Mouse (Mus musculus) olfactory bulb, adult 2 months (tissue): ENCODE measurements around the gene Tspan31. TPM values are rescaled to one million over a fixed set of nuclear protein-coding genes. Genes with fewer than 3 reads are reported as not detected.

Experiments used
- H3K27ac ChIP-seq: fragments of 200-500 bp; 2 replicates; pipeline ENCODE4 v1.5.1; 2012; ENCODE audit warnings: low read depth, low read length; ENCODE audit not compliant: insufficient read depth
- H3K4me1 ChIP-seq: fragments of 200-500 bp; 2 replicates; pipeline ENCODE4 v1.6.1; 2012; ENCODE audit warnings: low read length; ENCODE audit not compliant: control insufficient read depth, insufficient read depth
- H3K4me3 ChIP-seq: fragments of 200-500 bp; 2 replicates; pipeline ENCODE4 v1.5.1; 2012; ENCODE audit warnings: mild to moderate bottlenecking, low read depth, low read length, moderate library complexity; ENCODE audit not compliant: insufficient read depth
- CTCF ChIP-seq: fragments of 200-500 bp; IDR thresholded peaks from 2 replicates; pipeline ENCODE4 v1.5.1; 2012; ENCODE audit warnings: low read depth, mild to moderate bottlenecking, low read length, moderate library complexity; ENCODE audit not compliant: insufficient read depth
- POLR2A ChIP-seq: fragments of 200-500 bp; IDR thresholded peaks from 2 replicates; pipeline ENCODE4 v1.6.1; 2012; ENCODE audit warnings: mild to moderate bottlenecking, low read depth, low read length, moderate library complexity; ENCODE audit not compliant: insufficient read depth
- WGBS: fragments of 180-500 bp; shearing (Covaris S2); methylation state at CpG from one replicate; pipeline ENCODE4 v1.1.7; 2018; 5-methylcytosine and 5-hydroxymethylcytosine counted together
- polyA plus RNA-seq: library from polyadenylated mRNA; stranded (reverse); fragments of >200 nt; gene quantifications from 2 replicates; pipeline ENCODE4 v1.2.4, GENCODE M21; 2012; ENCODE audit warnings: low replicate concordance; ENCODE audit not compliant: missing spikeins, insufficient read depth, insufficient read length

Gene Tspan31
- polyA plus RNA-seq = not detected in 2 replicates

- H3K4me1 ChIP-seq = peaks cover 14% of the 10 kb centered on the region
- TF ChIP-seq POLR2A = peak; percentile 64; the same call in 1 of the 2 replicates
- no peak for TF ChIP-seq CTCF
- H3K27ac ChIP-seq = peak within 1 kb of the TSS; percentile 81
- under 1% methylated on average over 36 of the region's 36 CpGs for WGBS
- peak within 1 kb of the TSS; percentile 64 for H3K4me3 ChIP-seq
Observed at GRCm38 (mm10) chr10:127070190-127071121, at the start of gene Tspan31. Gene Tspan31 (minus strand): TSS chr10:127070264.

- no peak overlapping the region for H3K4me3 ChIP-seq
- H3K27ac ChIP-seq = no peak overlapping the region
- WGBS = 91% methylated on average over 10 of the region's 10 CpGs
- peaks cover 11% of the 10 kb centered on the region for H3K4me1 ChIP-seq
- TF ChIP-seq CTCF (no peak), POLR2A (no peak)
Observed at GRCm38 (mm10) chr10:127119229-127119628, 49.2 kb upstream of the Tspan31 start.

- Histone ChIP-seq H3K4me1 (peaks cover 11% of the 10 kb centered on the region), H3K4me3 (no peak overlapping the region), H3K27ac (no peak overlapping the region)
- no peak for TF ChIP-seq CTCF
- WGBS = 94% methylated on average over 11 of the region's 11 CpGs
Observed at GRCm38 (mm10) chr10:127118470-127118869, 48.4 kb upstream of the Tspan31 start.

- Histone ChIP-seq H3K4me1 (no peaks in the 10 kb centered on the region), H3K4me3 (no peak overlapping the region), H3K27ac (no peak overlapping the region)
- TF ChIP-seq CTCF = no peak
- TF ChIP-seq POLR2A = no peak
- WGBS = 64% methylated on average over 2 of the region's 2 CpGs
Observed at GRCm38 (mm10) chr10:127115068-127115467, 45.0 kb upstream of the Tspan31 start.

- WGBS = 94% methylated on average over 11 of the region's 11 CpGs
- no peak for TF ChIP-seq CTCF
- TF ChIP-seq POLR2A = no peak
- Histone ChIP-seq H3K4me1 (no peaks in the 10 kb centered on the region), H3K4me3 (no peak overlapping the region), H3K27ac (no peak overlapping the region)
Observed at GRCm38 (mm10) chr10:127114408-127114807, 44.3 kb upstream of the Tspan31 start.

GRCm38 (mm10) chr10:127111001-127111887 lies 41.2 kb upstream of the Tspan31 start:
- Histone ChIP-seq H3K4me3 (no peak overlapping the region), H3K4me1 (no peaks in the 10 kb centered on the region), H3K27ac (no peak overlapping the region)
- TF ChIP-seq CTCF = no peak
- no peak for TF ChIP-seq POLR2A
- WGBS = 90% methylated on average over 15 of the region's 15 CpGs

- TF ChIP-seq CTCF = no peak
- TF ChIP-seq POLR2A = no peak
- Histone ChIP-seq H3K4me3 (no peak overlapping the region), H3K27ac (no peak overlapping the region), H3K4me1 (no peaks in the 10 kb centered on the region)
- 81% methylated on average over 3 of the region's 3 CpGs for whole genome bisulfite sequencing
Observed at GRCm38 (mm10) chr10:127108262-127108583, 38.2 kb upstream of the Tspan31 start.

GRCm38 (mm10) chr10:127107563-127108261 lies 37.6 kb upstream of the Tspan31 start:
- Histone ChIP-seq H3K27ac (no peak overlapping the region), H3K4me1 (no peaks in the 10 kb centered on the region), H3K4me3 (no peak overlapping the region)
- TF ChIP-seq CTCF = no peak
- no peak for TF ChIP-seq POLR2A
- WGBS = 87% methylated on average over 16 of the region's 16 CpGs
